Mouse (Mus musculus): ENCODE data around the gene 9130023H24Rik. TPM values are rescaled to one million over a fixed set of nuclear protein-coding genes. Genes with fewer than 3 reads are reported as not detected.

9130023H24Rik gene
- total RNA-seq, 2 experiments from 2014 or later = 8.4 TPM

DNA sequence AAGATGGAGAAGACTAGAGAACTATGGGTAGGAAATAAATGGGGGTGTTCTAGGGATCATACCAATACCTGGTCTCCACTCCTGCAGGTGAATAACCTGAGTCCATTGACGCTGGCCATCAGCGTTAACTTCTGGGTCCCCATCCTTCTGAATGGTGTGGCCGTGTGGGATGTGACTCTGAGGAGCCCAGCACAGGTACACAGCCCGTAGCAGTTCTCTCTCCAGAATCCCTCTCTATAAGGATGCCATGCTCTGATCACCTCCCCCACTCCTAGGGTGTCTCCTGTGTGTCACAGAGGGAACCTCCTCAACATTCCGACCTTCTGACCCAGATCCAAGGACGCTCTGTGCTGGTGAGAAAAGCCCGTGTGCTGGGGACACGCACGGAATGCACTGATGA lies 34.8 kb downstream of the 9130023H24Rik start:
- no peak for DNase-seq (ENCODE audit: low spot score in 2 of 2)

DNA sequence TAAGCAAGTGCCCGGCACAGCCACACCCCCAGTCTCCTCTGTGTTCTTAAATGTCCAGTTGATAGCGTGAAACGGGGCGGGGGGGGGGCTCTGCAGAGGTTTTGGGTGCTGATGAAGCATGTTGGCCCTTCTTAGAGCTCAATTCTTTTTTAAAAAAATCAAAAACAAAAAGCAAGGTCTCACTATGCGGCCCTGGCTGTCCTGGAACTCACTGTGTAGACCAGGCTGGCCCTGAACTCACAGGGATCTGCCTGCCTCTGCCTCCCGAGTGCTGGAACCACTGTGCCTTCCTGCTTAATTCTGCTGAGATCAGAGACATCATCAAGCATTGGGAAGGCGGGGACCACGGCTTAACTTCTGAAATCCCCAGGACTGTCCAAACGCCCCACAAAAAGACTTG lies 36.2 kb downstream of the 9130023H24Rik start:
- no peak for DNase-seq (ENCODE audit: low spot score in 2 of 2)

Other genes with a start within 250 kb of the 9130023H24Rik start
- 10 to 100 TPM; 14.7 to 15.3 TPM for gene Pycard, start 244.2 kb downstream of the 9130023H24Rik start, total RNA-seq (2021)
- 1 to 10 TPM; 3.4 to 8.6 TPM for gene Trim72, start 234.1 kb downstream of the 9130023H24Rik start, total RNA-seq (2021)
- gene Itgam, start 175.4 kb downstream of the 9130023H24Rik start, total RNA-seq (2021) = 1 to 10 TPM; 3.3 to 5.6 TPM
- gene Gm49368, start 175.3 kb downstream of the 9130023H24Rik start, total RNA-seq (2021) = not detected
- under 1 TPM; 0.45 to 0.59 TPM for gene Itgax, start 108.5 kb downstream of the 9130023H24Rik start, total RNA-seq (2021)
- under 1 TPM; 0.20 to 0.23 TPM for gene Itgad, start 83.7 kb downstream of the 9130023H24Rik start, total RNA-seq (2021)
- gene Cox6a2, start 31.6 kb downstream of the 9130023H24Rik start, total RNA-seq (2021) = 10 to 100 TPM; 15.8 to 26.8 TPM
- 10 to 100 TPM; 23.7 to 25.2 TPM for gene Armc5, start 689 bp downstream of the 9130023H24Rik start, total RNA-seq (2021)
- 10 to 100 TPM; 32.0 to 35.0 TPM for gene Tgfb1i1, start 8.8 kb upstream of the 9130023H24Rik start, total RNA-seq (2021)
- 10 to 100 TPM in 1 of 2 experiments, under 1 TPM in 1; 0.73 to 22.0 TPM for gene Slc5a2, start 27.6 kb upstream of the 9130023H24Rik start, total RNA-seq (2021)
- gene BC017158, start 60.1 kb upstream of the 9130023H24Rik start, total RNA-seq (2021) = 10 to 100 TPM; 39.3 to 39.4 TPM
- 10 to 100 TPM; 11.5 to 12.0 TPM for gene Rgs10, start 180.7 kb upstream of the 9130023H24Rik start, total RNA-seq (2021)
- 100 to 1,000 TPM; 119 to 121 TPM for gene Tial1, start 223.7 kb upstream of the 9130023H24Rik start, total RNA-seq (2021)